Mouse (Mus musculus) brain, adult 2 months (tissue): Measurements from ENCODE around the gene Ccnl2.

Experiments
- DNase-seq: peaks from one replicate; pipeline ENCODE4 v3.0.0; 2011; ENCODE audit warnings: low read depth, low spot score

Gene Ccnl2

GRCm38 (mm10) chr4:155863001-155863400 lies 50.7 kb downstream of the Ccnl2 start, which contains the start of gene Tas1r3:
Gene Tas1r3, minus strand, starts transcription at chr4:155863362.
- no peak for DNase-seq

GRCm38 (mm10) chr4:155868614-155869298 lies 56.5 kb downstream of the Ccnl2 start:
- DNase-seq, result peak; percentile 38

- DNase-seq, result peak; percentile 97
Observed at GRCm38 (mm10) chr4:155869317-155870033, 57.2 kb downstream of the Ccnl2 start, which contains the start of the genes Cptp and Ints11. Gene Cptp, minus strand, starts transcription at chr4:155869440. Gene Ints11, plus strand, starts transcription at chr4:155869546.

GRCm38 (mm10) chr4:155871404-155871803 lies 59.1 kb downstream of the Ccnl2 start:
- DNase-seq, result no peak
